Mouse (Mus musculus) cerebellum, postnatal 36 days (tissue): ENCODE results near the gene Zfp692.
"Not testable (repeated sequence)": the region's sequence is repeated elsewhere in the genome, so short reads cannot be mapped to it uniquely, and the experiment has no call there.

ENCODE experiments used
- DNase-seq, 2 experiments: peaks; one replicate each; pipeline ENCODE4 v3.0.0; 2021 to 2022; ENCODE audit warnings: mixed read lengths in 2 of 2

Zfp692 gene

DNA sequence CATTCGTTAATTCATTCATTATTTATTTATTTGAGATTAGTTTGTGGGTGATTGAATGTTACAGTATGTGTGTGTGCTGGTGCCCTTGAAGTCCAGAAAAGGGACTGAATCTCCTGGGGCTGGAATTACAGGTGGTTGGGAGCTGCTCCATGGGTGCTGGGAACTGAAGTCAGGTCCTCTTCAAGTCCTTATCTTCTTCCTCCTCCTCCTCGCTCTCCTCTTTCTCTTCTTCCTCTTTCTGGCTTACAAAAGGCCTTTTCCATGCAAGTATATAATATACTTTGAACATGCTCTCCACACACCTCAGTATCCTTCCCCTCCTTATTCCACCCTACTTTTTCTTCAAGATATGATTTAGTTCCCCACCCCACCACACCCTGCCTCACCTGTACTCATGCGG lies 50.2 kb downstream of the Zfp692 start:
- DNase-seq, result no peak

GRCm38 (mm10) chr11:58357844-58358534 lies 51.1 kb downstream of the Zfp692 start:
- no peak for DNase-seq

DNA sequence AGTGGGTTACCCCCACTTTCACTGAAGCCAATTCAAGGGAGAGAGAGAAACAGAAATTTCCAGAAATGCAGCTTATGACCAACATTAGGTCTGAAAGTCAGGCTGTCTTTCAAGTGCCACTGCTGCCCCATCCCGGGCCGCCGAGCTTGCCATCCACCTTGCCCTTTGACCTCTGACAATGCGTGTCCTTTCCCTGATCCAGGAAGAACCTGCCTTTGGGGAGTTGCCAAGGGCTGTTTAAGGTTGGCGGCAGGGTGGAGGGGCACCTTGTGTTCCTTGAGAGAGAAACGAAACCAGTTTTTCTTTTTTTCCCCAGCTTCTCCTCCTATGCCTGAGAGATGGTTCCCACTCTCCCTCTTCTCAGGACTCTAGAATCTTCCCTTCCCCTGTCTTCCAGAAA lies 55.7 kb downstream of the Zfp692 start:
- not testable (repeated sequence) for DNase-seq
